Mouse (Mus musculus) right cerebral cortex, postnatal 10 days (tissue): ENCODE results near the gene Rasal1.

Experiments used
- DNase-seq, 2 experiments: peaks; one replicate each; pipeline ENCODE4 v3.0.0; 2021; ENCODE audit warnings: low spot score in 2 of 2

Gene Rasal1

GRCm38 (mm10) chr5:120692034-120692433 lies 43.4 kb downstream of the Rasal1 start:
- DNase-seq: no peak

- no peak for DNase-seq
Measured at GRCm38 (mm10) chr5:120693931-120694694, 45.5 kb downstream of the Rasal1 start.

- DNase-seq: no peak
Measured at GRCm38 (mm10) chr5:120694695-120695074, 46.1 kb downstream of the Rasal1 start.

GRCm38 (mm10) chr5:120696057-120696743 lies 47.6 kb downstream of the Rasal1 start:
- no peak for DNase-seq

- DNase-seq: no peak
Measured at GRCm38 (mm10) chr5:120696865-120697264, 48.3 kb downstream of the Rasal1 start.

GRCm38 (mm10) chr5:120698181-120698580 lies 49.6 kb downstream of the Rasal1 start:
- DNase-seq: no peak

GRCm38 (mm10) chr5:120698801-120699391 lies 50.3 kb downstream of the Rasal1 start:
- DNase-seq: peak; percentile 72 to 79

- peak in 1 of 2 experiments; percentile 48 for DNase-seq
Measured at GRCm38 (mm10) chr5:120700996-120701790, 52.6 kb downstream of the Rasal1 start.

- DNase-seq: no peak
Measured at GRCm38 (mm10) chr5:120702421-120702820, 53.8 kb downstream of the Rasal1 start.

GRCm38 (mm10) chr5:120702969-120703368 lies 54.4 kb downstream of the Rasal1 start:
- DNase-seq: no peak

- no peak for DNase-seq
Measured at GRCm38 (mm10) chr5:120703660-120704059, 55.0 kb downstream of the Rasal1 start.

GRCm38 (mm10) chr5:120704421-120704820 lies 55.8 kb downstream of the Rasal1 start:
- DNase-seq: no peak

GRCm38 (mm10) chr5:120706541-120706940 lies 57.9 kb downstream of the Rasal1 start:
- peak; percentile 69 to 72 for DNase-seq

- no peak for DNase-seq
Measured at GRCm38 (mm10) chr5:120706976-120707375, 58.4 kb downstream of the Rasal1 start.

- peak; percentile 79 to 82 for DNase-seq
Measured at GRCm38 (mm10) chr5:120710161-120710825, 61.7 kb downstream of the Rasal1 start.

GRCm38 (mm10) chr5:120710826-120711248 lies 62.2 kb downstream of the Rasal1 start:
- DNase-seq: peak; percentile 72 to 75

GRCm38 (mm10) chr5:120711416-120711815 lies 62.8 kb downstream of the Rasal1 start:
- peak; percentile 91 for DNase-seq

GRCm38 (mm10) chr5:120711827-120712226 lies 63.2 kb downstream of the Rasal1 start, which contains the start of gene Dtx1:
TSS of gene Dtx1 (minus strand) at chr5:120711927.
- no peak for DNase-seq

GRCm38 (mm10) chr5:120712721-120713120 lies 64.1 kb downstream of the Rasal1 start:
- DNase-seq: peak; percentile 71 to 78

GRCm38 (mm10) chr5:120714314-120714713 lies 65.7 kb downstream of the Rasal1 start:
- peak; percentile 76 to 88 for DNase-seq

GRCm38 (mm10) chr5:120717136-120717535 lies 68.5 kb downstream of the Rasal1 start:
- DNase-seq: peak; percentile 44 to 53
